Mouse (Mus musculus) liver, adult 2 months (tissue): ENCODE measurements at regions not wholly inside any gene's neighbourhood (a gene's known extent, or its start where the extent isn't known, plus 50 kb on each side); places are given as distances from the start of the nearest gene placed in this dataset.

ENCODE experiments used
- CTCF ChIP-seq: fragments of 200-500 bp; IDR thresholded peaks from 2 replicates; pipeline ENCODE4 v1.5.1; 2011; ENCODE audit warnings: low read depth, low read length, control low read depth
- POLR2A ChIP-seq: fragments of 200-500 bp; IDR thresholded peaks from 2 replicates; pipeline ENCODE4 v1.6.1; 2011; ENCODE audit warnings: low read length, control low read depth; ENCODE audit not compliant: insufficient read depth; ENCODE audit errors: extremely low read depth

GRCm38 (mm10) chr3:34136385-34136784, 55.3 kb upstream of the Dnajc19 start:
- no peak for TF ChIP-seq CTCF
- TF ChIP-seq POLR2A = no peak
